Mouse (Mus musculus) NIH3T3 (cell line): ENCODE results near the gene Gpx2.
A peak's percentile ranks its signal among the peaks of the same experiment; 100 is the strongest.

ENCODE experiments used
- DNase-seq: peaks from one replicate; pipeline ENCODE4 v3.0.0-alpha.2; 2012; ENCODE audit warnings: low read depth

The Gpx2 gene

GRCm38 (mm10) chr12:76795350-76795749, at the start of gene Gpx2:
Gene Gpx2 (minus strand): TSS chr12:76795554.
- no peak for DNase-seq

GRCm38 (mm10) chr12:76844346-76845061, 49.1 kb upstream of the Gpx2 start:
- no peak for DNase-seq

GRCm38 (mm10) chr12:76840081-76840480, 44.7 kb upstream of the Gpx2 start:
- no peak for DNase-seq

- no peak for DNase-seq
These were observed 43.9 kb upstream of the Gpx2 start for GRCm38 (mm10) chr12:76839298-76839697.

- DNase-seq, result peak; percentile 41
These were observed 42.7 kb upstream of the Gpx2 start for GRCm38 (mm10) chr12:76837844-76838650.

GRCm38 (mm10) chr12:76837101-76837843, 41.9 kb upstream of the Gpx2 start:
- peak; percentile 97 for DNase-seq

GRCm38 (mm10) chr12:76832704-76833103, 37.4 kb upstream of the Gpx2 start:
- peak; percentile 76 for DNase-seq

- no peak for DNase-seq
These were observed 29.9 kb upstream of the Gpx2 start for GRCm38 (mm10) chr12:76825283-76825682.

- DNase-seq, result no peak
These were observed 27.3 kb upstream of the Gpx2 start, which contains the start of gene Rab15 for GRCm38 (mm10) chr12:76822651-76823041. Gene Rab15 (minus strand): TSS chr12:76822908.

- DNase-seq, result no peak
These were observed 26.8 kb upstream of the Gpx2 start for GRCm38 (mm10) chr12:76822002-76822650.

GRCm38 (mm10) chr12:76820615-76821014, 25.3 kb upstream of the Gpx2 start:
- DNase-seq, result no peak

GRCm38 (mm10) chr12:76819816-76820215, 24.5 kb upstream of the Gpx2 start:
- no peak for DNase-seq

GRCm38 (mm10) chr12:76818908-76819307, 23.6 kb upstream of the Gpx2 start:
- DNase-seq, result no peak

- DNase-seq, result no peak
These were observed 22.8 kb upstream of the Gpx2 start for GRCm38 (mm10) chr12:76818120-76818519.

- DNase-seq, result no peak
These were observed 21.8 kb upstream of the Gpx2 start for GRCm38 (mm10) chr12:76817176-76817575.

- DNase-seq, result no peak
These were observed 21.4 kb upstream of the Gpx2 start for GRCm38 (mm10) chr12:76816720-76817119.

- no peak for DNase-seq
These were observed 18.8 kb upstream of the Gpx2 start for GRCm38 (mm10) chr12:76814120-76814519.

- no peak for DNase-seq
These were observed 18.2 kb upstream of the Gpx2 start for GRCm38 (mm10) chr12:76813543-76813942.

GRCm38 (mm10) chr12:76811006-76811405, 15.7 kb upstream of the Gpx2 start:
- no peak for DNase-seq

GRCm38 (mm10) chr12:76810491-76810890, 15.1 kb upstream of the Gpx2 start:
- no peak for DNase-seq

- DNase-seq, result no peak
These were observed 12.4 kb upstream of the Gpx2 start for GRCm38 (mm10) chr12:76807796-76808195.
